Mouse (Mus musculus) heart, embryonic 12.5 days (tissue): ENCODE measurements at regions not wholly inside any gene's neighbourhood (a gene's known extent, or its start where the extent isn't known, plus 50 kb on each side); places are given as distances from the start of the nearest gene placed in this dataset.
"Not testable (repeated sequence)": the region's sequence is repeated elsewhere in the genome, so short reads cannot be mapped to it uniquely, and the experiment has no call there.

Experiments used
- ATAC-seq: fragments of 200-750 bp; cut with Nextera tagmentation; 2 replicates; pipeline ENCODE4 v1.8.0; 2017; ENCODE audit warnings: moderate TSS enrichment, moderate library complexity; ENCODE audit not compliant: insufficient number of reproducible peaks, low FRiP score
- H3K27ac ChIP-seq: fragments of 300-500 bp; sonication (generic); 2 replicates; pipeline ENCODE4 v1.5.1; 2016; ENCODE audit warnings: mild to moderate bottlenecking, moderate library complexity; ENCODE audit not compliant: poor library complexity, severe bottlenecking
- H3K27me3 ChIP-seq: fragments of 300-500 bp; sonication (generic); replicated peaks from 2 replicates; pipeline ENCODE4 v1.6.1; 2016; ENCODE audit warnings: mild to moderate bottlenecking, moderate library complexity
- H3K36me3 ChIP-seq: fragments of 300-500 bp; sonication (generic); 2 replicates; pipeline ENCODE4 v1.6.1; 2016; ENCODE audit warnings: mild to moderate bottlenecking, moderate library complexity
- H3K4me1 ChIP-seq: fragments of 300-500 bp; sonication (generic); replicated peaks from 2 replicates; pipeline ENCODE4 v1.6.1; 2016; ENCODE audit warnings: mild to moderate bottlenecking
- H3K4me2 ChIP-seq: fragments of 300-500 bp; sonication (generic); 2 replicates; pipeline ENCODE4 v1.6.1; 2016; ENCODE audit warnings: mild to moderate bottlenecking, moderate library complexity
- H3K4me3 ChIP-seq: fragments of 300-500 bp; sonication (generic); 2 replicates; pipeline ENCODE4 v1.5.1; 2016; ENCODE audit warnings: mild to moderate bottlenecking
- H3K9ac ChIP-seq: fragments of 300-500 bp; sonication (generic); 2 replicates; pipeline ENCODE4 v1.6.1; 2016; ENCODE audit warnings: mild to moderate bottlenecking, moderate library complexity
- H3K9me3 ChIP-seq: fragments of 300-500 bp; sonication (generic); replicated peaks from 2 replicates; pipeline ENCODE4 v1.6.1; 2016; ENCODE audit warnings: mild to moderate bottlenecking, moderate library complexity
- WGBS: fragments of 180-500 bp; shearing (Covaris S2); methylation state at CpG from one replicate; pipeline ENCODE4 v1.1.7; 2016; 5-methylcytosine and 5-hydroxymethylcytosine counted together

- no peaks in the 10 kb centered on the region for H3K9me3 ChIP-seq
- WGBS: 77% methylated on average over 4 of the region's 4 CpGs
- H3K4me2 ChIP-seq: no peak overlapping the region
- H3K4me3 ChIP-seq: no peak overlapping the region
- no peaks in the 10 kb centered on the region for H3K27me3 ChIP-seq
- no peak for ATAC-seq
- H3K27ac ChIP-seq: no peak overlapping the region
- no peaks in the 10 kb centered on the region for H3K36me3 ChIP-seq
- H3K4me1 ChIP-seq: no peaks in the 10 kb centered on the region
- H3K9ac ChIP-seq: no peak overlapping the region
Observed at GRCm38 (mm10) chr1:108127393-108127792, 537.6 kb downstream of the Serpinb8 start.

GRCm38 (mm10) chr1:108132006-108132405 is 542.2 kb downstream of the Serpinb8 start:
- H3K4me2 ChIP-seq: no peak overlapping the region
- WGBS: 55% methylated on average over 1 of the region's 1 CpGs
- H3K27ac ChIP-seq: no peak overlapping the region
- no peaks in the 10 kb centered on the region for H3K36me3 ChIP-seq
- no peak overlapping the region for H3K4me3 ChIP-seq
- no peak overlapping the region for H3K9ac ChIP-seq
- no peaks in the 10 kb centered on the region for H3K27me3 ChIP-seq
- ATAC-seq: no peak
- H3K9me3 ChIP-seq: no peaks in the 10 kb centered on the region
- no peaks in the 10 kb centered on the region for H3K4me1 ChIP-seq

GRCm38 (mm10) chr1:108135346-108135745 is 545.5 kb downstream of the Serpinb8 start:
- H3K4me3 ChIP-seq, H3K4me2 ChIP-seq, ATAC-seq, H3K27me3 ChIP-seq, H3K36me3 ChIP-seq, H3K4me1 ChIP-seq, H3K9ac ChIP-seq, H3K27ac ChIP-seq, H3K9me3 ChIP-seq: not testable (repeated sequence)
- 71% methylated on average over 5 of the region's 5 CpGs for WGBS

GRCm38 (mm10) chr1:108144114-108144513 is 554.3 kb downstream of the Serpinb8 start:
- no peak for ATAC-seq
- no peaks in the 10 kb centered on the region for H3K27me3 ChIP-seq
- no peak overlapping the region for H3K4me3 ChIP-seq
- no peaks in the 10 kb centered on the region for H3K9me3 ChIP-seq
- WGBS: 64% methylated on average over 1 of the region's 1 CpGs
- no peak overlapping the region for H3K4me2 ChIP-seq
- H3K27ac ChIP-seq: no peak overlapping the region
- no peaks in the 10 kb centered on the region for H3K4me1 ChIP-seq
- H3K36me3 ChIP-seq: no peaks in the 10 kb centered on the region
- H3K9ac ChIP-seq: no peak overlapping the region

- Histone ChIP-seq H3K4me2 (no peak overlapping the region), H3K9ac (no peak overlapping the region), H3K27me3 (no peaks in the 10 kb centered on the region), H3K36me3 (no peaks in the 10 kb centered on the region), H3K9me3 (no peaks in the 10 kb centered on the region), H3K4me1 (no peaks in the 10 kb centered on the region), H3K4me3 (no peak overlapping the region), H3K27ac (no peak overlapping the region)
- ATAC-seq: no peak
- 28% methylated on average over 3 of the region's 3 CpGs for WGBS
Observed at GRCm38 (mm10) chr1:108181350-108182167, 591.8 kb downstream of the Serpinb8 start.

GRCm38 (mm10) chr1:108182168-108182539 is 592.3 kb downstream of the Serpinb8 start:
- WGBS: 50% methylated on average over 4 of the region's 4 CpGs
- Histone ChIP-seq H3K9ac (no peak overlapping the region), H3K4me3 (no peak overlapping the region), H3K27me3 (no peaks in the 10 kb centered on the region), H3K4me1 (no peaks in the 10 kb centered on the region), H3K36me3 (no peaks in the 10 kb centered on the region), H3K9me3 (no peaks in the 10 kb centered on the region), H3K4me2 (no peak overlapping the region), H3K27ac (no peak overlapping the region)
- no peak for ATAC-seq

- H3K4me1 ChIP-seq: no peaks in the 10 kb centered on the region
- no peak for ATAC-seq
- H3K4me2 ChIP-seq: no peak overlapping the region
- no peaks in the 10 kb centered on the region for H3K9me3 ChIP-seq
- WGBS: 75% methylated on average over 1 of the region's 1 CpGs
- H3K27ac ChIP-seq: no peak overlapping the region
- no peak overlapping the region for H3K9ac ChIP-seq
- no peak overlapping the region for H3K4me3 ChIP-seq
- no peaks in the 10 kb centered on the region for H3K27me3 ChIP-seq
- no peaks in the 10 kb centered on the region for H3K36me3 ChIP-seq
Observed at GRCm38 (mm10) chr1:108224047-108224446, 634.2 kb downstream of the Serpinb8 start.

- ATAC-seq: no peak
- H3K27ac ChIP-seq: no peak overlapping the region
- H3K4me3 ChIP-seq: no peak overlapping the region
- H3K4me2 ChIP-seq: no peak overlapping the region
- H3K9ac ChIP-seq: no peak overlapping the region
- no peaks in the 10 kb centered on the region for H3K4me1 ChIP-seq
- H3K9me3 ChIP-seq: no peaks in the 10 kb centered on the region
- no peaks in the 10 kb centered on the region for H3K36me3 ChIP-seq
- no peaks in the 10 kb centered on the region for H3K27me3 ChIP-seq
Observed at GRCm38 (mm10) chr1:108240152-108240551, 650.3 kb downstream of the Serpinb8 start.

- Histone ChIP-seq H3K27me3 (no peaks in the 10 kb centered on the region), H3K27ac (no peak overlapping the region), H3K4me2 (no peak overlapping the region), H3K4me1 (no peaks in the 10 kb centered on the region), H3K4me3 (no peak overlapping the region), H3K9me3 (no peaks in the 10 kb centered on the region), H3K36me3 (no peaks in the 10 kb centered on the region), H3K9ac (no peak overlapping the region)
- ATAC-seq: no peak
- WGBS: 77% methylated on average over 3 of the region's 3 CpGs
Observed at GRCm38 (mm10) chr1:108255147-108255546, 665.3 kb downstream of the Serpinb8 start.

GRCm38 (mm10) chr1:108259355-108259754 is 669.5 kb downstream of the Serpinb8 start:
- H3K4me3 ChIP-seq: no peak overlapping the region
- H3K27ac ChIP-seq: no peak overlapping the region
- H3K9me3 ChIP-seq: no peaks in the 10 kb centered on the region
- no peaks in the 10 kb centered on the region for H3K4me1 ChIP-seq
- no peak overlapping the region for H3K9ac ChIP-seq
- no peaks in the 10 kb centered on the region for H3K36me3 ChIP-seq
- no peaks in the 10 kb centered on the region for H3K27me3 ChIP-seq
- ATAC-seq: no peak
- no peak overlapping the region for H3K4me2 ChIP-seq

GRCm38 (mm10) chr1:108282099-108282498 is 692.3 kb downstream of the Serpinb8 start:
- Histone ChIP-seq H3K4me2 (no peak overlapping the region), H3K27me3 (no peaks in the 10 kb centered on the region), H3K4me1 (no peaks in the 10 kb centered on the region), H3K9me3 (no peaks in the 10 kb centered on the region), H3K9ac (no peak overlapping the region), H3K36me3 (no peaks in the 10 kb centered on the region), H3K27ac (no peak overlapping the region), H3K4me3 (no peak overlapping the region)
- 67% methylated on average over 5 of the region's 5 CpGs for WGBS
- no peak for ATAC-seq

- Histone ChIP-seq H3K9ac (no peak overlapping the region), H3K36me3 (no peaks in the 10 kb centered on the region), H3K9me3 (no peaks in the 10 kb centered on the region), H3K27ac (no peak overlapping the region), H3K4me3 (no peak overlapping the region), H3K27me3 (no peaks in the 10 kb centered on the region), H3K4me2 (no peak overlapping the region), H3K4me1 (no peaks in the 10 kb centered on the region)
- WGBS: 61% methylated on average over 1 of the region's 1 CpGs
- no peak for ATAC-seq
Observed at GRCm38 (mm10) chr1:108286571-108286970, 696.8 kb downstream of the Serpinb8 start.
